Mouse (Mus musculus) induced T-regulatory cell, adult 2 months (primary cell): ENCODE data around the gene Swi5.
A peak's percentile ranks its signal among the peaks of the same experiment; 100 is the strongest.

Experiments
- DNase-seq: peaks from one replicate; pipeline ENCODE4 v3.0.0-alpha.2; 2012; ENCODE audit warnings: low read depth

Gene Swi5

DNA sequence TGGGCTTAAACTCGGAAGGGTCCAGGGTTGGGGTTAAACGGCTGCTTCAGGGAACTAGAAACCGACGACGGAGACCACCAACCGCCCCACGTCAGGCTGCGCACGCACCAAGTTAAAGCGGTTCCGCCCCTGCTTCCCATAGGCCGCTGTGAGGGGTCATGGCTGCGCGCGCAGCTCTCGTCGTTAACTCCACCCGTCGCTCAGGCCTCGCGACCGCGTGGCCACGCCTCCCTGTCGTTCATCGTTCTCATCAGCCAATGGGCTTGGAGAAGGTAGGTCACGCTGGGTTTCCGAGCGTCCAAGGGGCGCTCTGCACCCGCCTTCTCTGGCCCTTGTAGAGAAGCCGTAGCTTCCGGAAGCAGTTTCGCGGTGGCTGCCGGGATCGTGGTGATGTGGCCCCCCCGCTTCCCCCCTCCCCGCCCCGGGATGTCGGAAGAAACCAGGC is at the start of gene Swi5:
Gene Swi5, minus strand, starts transcription at position 153 of the 445 bp plus-strand sequence.
- DNase-seq: peak; percentile 100

DNA sequence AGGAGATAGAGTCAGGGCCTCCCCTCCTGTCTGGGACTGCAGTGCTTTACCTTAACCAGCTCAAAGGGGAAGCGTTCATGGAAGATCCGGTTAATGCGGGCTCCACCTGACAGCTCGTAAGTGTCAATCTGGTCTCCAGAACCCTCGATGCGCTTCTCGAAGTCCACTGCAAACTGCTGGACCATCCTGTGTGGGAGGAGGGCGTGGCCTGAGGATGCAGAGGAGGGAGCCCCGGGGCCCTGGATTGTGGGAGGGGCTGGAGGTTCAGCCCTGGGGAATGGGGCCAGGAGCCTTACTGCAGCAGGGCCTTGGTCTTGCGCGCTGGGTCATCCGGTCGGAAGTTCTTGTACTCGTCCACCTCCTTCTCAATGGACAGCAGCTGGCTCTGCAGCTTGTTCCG is 48.0 kb upstream of the Swi5 start:
- no peak for DNase-seq

DNA sequence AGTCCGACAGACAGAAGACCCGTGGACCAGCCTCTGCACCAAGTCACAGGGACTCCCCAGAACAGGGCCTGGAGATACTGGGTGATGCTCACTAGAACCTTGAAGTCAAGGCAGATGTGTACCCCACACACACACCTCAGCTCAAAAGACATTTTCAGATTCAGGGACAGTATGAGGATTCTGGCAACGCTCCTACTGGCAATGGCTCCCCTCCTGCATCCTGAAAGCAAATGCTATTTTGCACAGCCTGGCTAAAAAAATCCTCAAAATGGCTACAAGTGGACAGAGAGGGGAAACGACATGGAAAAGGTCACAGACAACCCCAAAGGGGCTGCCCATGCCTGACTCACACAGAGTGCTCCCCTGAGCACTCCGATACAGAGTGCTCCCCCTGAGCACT is 44.3 kb upstream of the Swi5 start:
- no peak for DNase-seq

- no peak for DNase-seq
Measured at GRCm38 (mm10) chr2:32329531-32329930, 41.7 kb upstream of the Swi5 start.

DNA sequence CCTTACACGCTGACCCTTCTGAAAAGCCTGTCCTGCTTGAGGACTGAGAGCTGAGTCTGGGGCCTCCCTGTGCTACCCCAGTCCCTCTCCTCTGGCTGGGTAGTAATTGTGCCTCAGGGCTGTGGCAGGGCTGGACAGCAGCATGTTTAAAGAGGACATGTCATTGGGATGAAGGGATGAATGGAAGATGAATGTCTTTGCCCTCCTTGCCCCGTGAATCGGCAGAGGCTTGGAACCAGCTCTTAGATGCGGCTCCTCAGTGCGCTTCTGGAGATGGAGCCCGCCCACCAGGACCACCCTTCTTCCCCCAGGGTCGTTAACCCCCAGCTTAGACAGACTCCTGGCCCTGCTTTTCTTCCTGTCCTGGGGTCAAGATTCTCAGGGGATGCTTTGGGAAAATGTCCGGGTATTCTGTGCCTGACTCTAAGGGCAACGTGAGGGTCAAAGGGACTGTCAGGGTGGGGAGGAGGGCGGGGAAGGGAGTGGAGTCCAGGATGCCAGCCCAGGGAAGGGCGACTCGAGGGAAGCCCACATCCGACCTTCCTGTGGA is 41.1 kb upstream of the Swi5 start:
- DNase-seq: no peak

- no peak for DNase-seq
Measured at GRCm38 (mm10) chr2:32327200-32327599, 39.3 kb upstream of the Swi5 start.

DNA sequence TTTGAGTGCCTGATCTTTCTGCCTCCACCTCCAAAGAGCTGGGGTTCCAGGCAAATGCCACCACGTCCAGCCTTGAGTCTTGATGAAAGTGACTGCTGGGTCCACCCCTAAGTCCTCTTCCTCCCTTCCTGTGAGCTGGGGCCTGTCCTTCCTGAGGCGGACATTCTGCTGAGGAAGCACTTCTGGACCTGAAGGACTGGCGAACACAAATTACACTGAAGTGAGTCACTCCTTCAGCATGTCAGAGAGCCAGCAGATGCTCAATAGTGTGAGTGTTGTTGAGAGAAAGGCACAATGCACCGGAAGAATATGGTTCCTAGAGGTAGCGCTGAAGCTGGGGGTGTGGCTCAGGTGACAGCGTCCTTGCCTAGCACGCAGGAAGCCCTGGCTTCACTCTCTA is 37.5 kb upstream of the Swi5 start:
- no peak for DNase-seq

- DNase-seq: no peak
Measured at GRCm38 (mm10) chr2:32324322-32324721, 36.4 kb upstream of the Swi5 start.

GRCm38 (mm10) chr2:32322754-32323741 is 35.2 kb upstream of the Swi5 start:
- no peak for DNase-seq

DNA sequence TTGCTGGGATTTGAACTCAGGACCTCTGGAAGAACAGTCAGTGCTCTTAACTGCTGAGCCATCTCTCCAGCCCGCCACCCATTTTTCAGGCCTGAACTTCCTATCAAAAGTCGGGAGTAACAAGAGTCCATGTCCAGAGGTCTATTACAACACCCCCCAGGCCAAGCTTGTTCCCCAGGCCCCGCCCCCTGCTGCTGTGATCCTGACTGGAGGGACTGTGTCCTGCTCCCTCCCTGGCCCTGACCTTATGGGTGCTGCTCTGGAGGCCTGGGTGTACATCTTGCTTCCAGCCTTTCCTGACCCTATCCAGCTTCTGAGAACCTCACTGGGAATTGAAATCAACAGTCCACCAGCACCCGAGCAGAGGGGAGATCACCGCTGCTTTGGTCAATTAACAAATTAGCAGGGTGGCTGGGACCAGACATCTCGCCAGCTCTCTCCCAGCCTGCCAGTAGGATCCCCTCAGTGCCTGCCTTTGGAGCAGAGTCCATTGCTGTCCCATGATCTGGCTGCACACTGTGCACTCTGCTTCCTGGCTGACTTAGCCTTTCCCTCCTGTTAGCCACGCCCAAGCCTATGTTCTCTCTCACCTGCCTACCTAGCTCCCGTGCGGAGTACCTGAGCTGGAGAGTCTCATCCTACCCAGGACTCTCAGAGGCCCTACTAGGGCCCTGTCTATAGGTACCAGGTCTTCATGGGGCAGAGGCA is 33.9 kb upstream of the Swi5 start:
- DNase-seq: no peak

GRCm38 (mm10) chr2:32320721-32321120 is 32.8 kb upstream of the Swi5 start:
- no peak for DNase-seq

- DNase-seq: no peak
Measured at GRCm38 (mm10) chr2:32319586-32320580, 32.0 kb upstream of the Swi5 start.

GRCm38 (mm10) chr2:32318709-32319585 is 31.1 kb upstream of the Swi5 start:
- no peak for DNase-seq

- DNase-seq: no peak
Measured at GRCm38 (mm10) chr2:32317791-32318417, 30.0 kb upstream of the Swi5 start.

DNA sequence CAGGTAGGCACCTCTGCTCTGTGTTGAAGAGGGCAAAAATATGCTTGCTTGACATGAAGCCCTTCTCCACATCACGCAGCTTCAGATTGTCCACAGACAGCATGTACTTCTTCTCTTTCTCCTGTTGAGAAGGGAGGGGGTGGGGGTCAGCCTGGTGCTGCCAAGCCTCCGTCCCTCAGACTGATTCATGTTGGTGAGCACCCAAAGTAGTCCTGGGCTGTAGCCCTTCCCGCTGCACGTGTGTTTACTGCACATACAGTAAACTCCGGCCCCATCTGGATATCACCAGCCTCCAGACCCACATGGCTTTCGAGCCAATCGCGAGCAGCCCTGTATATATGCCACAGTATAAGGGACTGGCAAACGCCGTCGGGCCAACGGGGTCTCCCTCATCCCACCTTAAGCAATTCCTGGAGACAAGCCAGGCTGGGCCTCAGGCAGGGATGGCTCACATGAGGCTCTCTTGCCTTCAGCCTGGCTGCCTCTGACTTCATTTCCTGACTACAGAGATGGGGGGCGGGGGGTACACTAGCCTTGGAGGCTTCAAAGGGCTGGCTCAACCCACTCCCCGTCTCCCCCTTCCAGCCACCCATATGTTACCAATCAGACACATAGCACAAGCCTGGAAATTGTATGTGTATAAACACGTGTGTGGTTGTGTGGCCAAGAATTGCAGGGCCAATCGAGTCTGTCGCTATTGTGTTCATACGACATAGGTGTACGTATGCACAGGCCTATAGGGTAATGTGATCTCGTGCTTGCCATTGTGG is 29.2 kb upstream of the Swi5 start:
- DNase-seq: no peak

- DNase-seq: no peak
Measured at GRCm38 (mm10) chr2:32315751-32316150, 27.9 kb upstream of the Swi5 start.

DNA sequence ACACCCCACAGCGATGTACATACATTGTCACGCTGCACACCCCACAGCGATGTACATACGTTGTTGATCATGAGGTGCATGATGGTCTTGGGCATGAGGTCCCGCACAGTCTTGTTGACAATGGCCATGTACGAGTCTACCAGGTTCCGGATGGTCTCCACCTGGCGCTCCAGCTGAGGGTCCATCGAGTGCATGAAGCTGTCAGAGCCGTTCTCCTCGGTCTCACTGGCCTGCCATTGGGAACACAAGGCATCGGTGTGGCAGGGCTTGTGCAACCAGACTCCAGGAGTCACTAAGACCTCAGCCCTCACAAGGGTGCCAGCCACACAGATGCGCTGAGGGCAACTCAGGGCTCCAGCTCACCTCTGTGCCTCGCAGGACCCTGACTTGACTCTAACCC is 27.0 kb upstream of the Swi5 start:
- no peak for DNase-seq

- peak; percentile 88 for DNase-seq
Measured at GRCm38 (mm10) chr2:32312318-32312964, 24.6 kb upstream of the Swi5 start.
